Mouse (Mus musculus) gastrocnemius, postnatal 4 days (tissue): ENCODE measurements around the gene Meis2. TPM values are rescaled to one million over a fixed set of nuclear protein-coding genes. Genes with fewer than 3 reads are reported as not detected.

Experiments used
- DNase-seq, 2 experiments: peaks; one replicate each; pipeline ENCODE4 v3.0.0; 2021 to 2022; ENCODE audit warnings: low spot score in 2 of 2, mixed read lengths in 2 of 2
- long read RNA-seq, 2 experiments: library from polyadenylated mRNA; stranded (forward); transcript quantifications; one replicate each; pipeline ENCODE4 v2.0.0; 2021
- total RNA-seq, 2 experiments: library from RNA; stranded (reverse); gene quantifications; 2 replicates each; pipeline ENCODE4 v1.2.3; 2021

Gene Meis2
- total RNA-seq, result 1 to 10 TPM; 5.1 to 6.7 TPM
- long read RNA-seq, experiment 1, partial matches to known transcripts, result 1 of 3 reads
- long read RNA-seq, experiment 1, other reads (novel, unspliced or antisense), result 1 of 3 reads
- long read RNA-seq, experiment 2, partial matches to known transcripts, result 1 of 3 reads
- long read RNA-seq, experiment 2, other reads (novel, unspliced or antisense), result 1 of 3 reads

DNA sequence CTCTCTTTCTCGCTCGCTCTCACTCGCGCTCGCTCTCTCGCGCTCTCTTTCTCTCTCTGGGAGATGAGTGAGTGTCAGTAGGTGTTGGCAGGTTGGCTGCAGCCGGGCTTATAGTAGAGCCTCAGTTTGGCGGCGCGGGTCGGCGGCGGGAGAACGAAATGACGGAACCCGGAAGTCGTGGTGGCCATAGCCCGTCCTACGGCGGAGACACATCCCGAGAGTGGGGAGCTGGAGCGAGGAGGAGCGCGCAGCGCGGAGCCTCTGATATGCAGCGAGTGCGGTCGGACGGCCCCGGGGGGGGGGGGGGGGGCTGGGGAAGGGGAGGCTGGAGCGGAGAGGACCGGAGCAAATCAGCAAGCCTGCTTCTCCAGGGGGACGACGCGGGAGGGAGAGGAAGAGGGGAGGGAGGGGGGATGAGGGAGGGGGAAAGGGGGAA lies at the start of gene Meis2:
Gene Meis2, minus strand, starts transcription at position 270 of the 436 bp plus-strand sequence.
- peak in 1 of 2 experiments; percentile 72 for DNase-seq

- DNase-seq, result no peak
Observed at GRCm38 (mm10) chr2:116106194-116106593, 40.6 kb upstream of the Meis2 start.

- DNase-seq, result no peak
Observed at GRCm38 (mm10) chr2:116105179-116105578, 39.5 kb upstream of the Meis2 start.

DNA sequence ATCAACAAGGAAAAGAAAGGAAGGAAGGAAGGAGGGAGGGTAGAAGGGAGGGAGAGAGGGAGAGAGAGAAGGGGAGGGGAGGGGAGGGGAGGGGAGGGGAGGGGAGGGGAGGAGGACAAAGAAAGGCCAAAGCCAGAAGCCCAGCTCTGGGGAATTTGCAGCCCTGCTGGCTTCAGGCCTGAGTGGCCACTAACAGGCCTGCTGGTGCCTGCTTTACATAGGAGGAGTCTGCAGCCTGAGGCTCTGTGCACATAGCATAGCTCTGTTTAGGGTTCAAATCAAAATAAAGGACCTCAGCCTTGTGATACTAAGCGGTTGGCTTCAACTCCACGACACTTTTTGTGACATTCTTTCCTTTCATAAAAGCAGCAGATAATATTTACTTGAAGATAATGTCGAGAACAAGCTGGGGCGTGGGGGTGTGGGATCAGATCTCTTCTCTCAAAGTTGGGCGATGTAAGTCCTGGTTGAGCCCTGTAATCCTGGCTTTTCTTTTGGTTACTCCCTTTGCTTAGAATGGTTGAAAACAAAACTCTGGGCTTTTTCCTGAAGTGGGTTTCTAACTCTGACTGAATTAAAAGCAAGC lies 37.9 kb upstream of the Meis2 start:
- no peak for DNase-seq

GRCm38 (mm10) chr2:116101221-116101620 lies 35.6 kb upstream of the Meis2 start:
- peak in 1 of 2 experiments; percentile 30 for DNase-seq

DNA sequence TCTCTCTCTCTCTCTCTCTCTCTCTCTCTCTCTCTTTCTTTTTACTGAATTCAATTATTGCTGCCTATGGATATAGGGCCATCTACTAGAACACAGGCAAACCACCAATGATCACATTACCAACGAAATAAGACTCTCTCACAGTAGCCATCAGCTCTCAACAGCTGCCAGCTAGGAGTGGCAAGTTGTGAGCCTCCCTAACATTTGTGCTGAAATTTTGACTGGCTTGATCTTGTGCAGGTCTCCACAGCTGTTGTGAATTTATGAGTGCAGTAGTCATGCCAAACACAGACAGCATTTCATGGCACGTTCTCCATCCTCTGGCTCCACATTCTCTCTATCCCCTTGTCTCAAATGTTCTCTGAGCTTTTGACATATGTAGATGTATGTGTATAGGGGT lies 15.3 kb upstream of the Meis2 start:
- DNase-seq, result no peak

DNA sequence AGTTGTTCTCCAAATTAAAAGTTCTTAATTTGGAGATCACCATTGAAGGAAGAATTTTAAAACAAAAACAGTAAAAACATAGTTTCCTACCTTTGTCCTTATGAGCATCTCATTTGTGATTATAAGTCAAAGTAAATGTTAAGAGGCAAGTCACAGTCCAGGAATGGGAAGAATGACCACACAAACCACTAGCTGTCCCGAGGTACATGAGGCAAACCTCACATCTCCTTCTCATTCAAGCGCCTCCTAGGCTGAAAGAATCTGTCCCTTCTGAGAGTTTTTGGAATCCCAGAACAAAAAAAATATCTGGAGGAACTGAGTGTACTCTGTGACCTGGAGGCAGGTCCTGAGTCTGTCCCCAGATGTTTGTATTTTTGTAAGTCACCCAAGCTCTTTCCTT lies 13.2 kb upstream of the Meis2 start:
- no peak for DNase-seq

GRCm38 (mm10) chr2:116077716-116078115 lies 12.1 kb upstream of the Meis2 start:
- DNase-seq, result no peak

- DNase-seq, result no peak
Observed at GRCm38 (mm10) chr2:116076752-116077480, 11.3 kb upstream of the Meis2 start.

- DNase-seq, result peak in 1 of 2 experiments; percentile 29
Observed at GRCm38 (mm10) chr2:116075902-116076301, 10.3 kb upstream of the Meis2 start.

GRCm38 (mm10) chr2:116075477-116075876 lies 9.8 kb upstream of the Meis2 start:
- peak in 1 of 2 experiments; percentile 18 for DNase-seq

- no peak for DNase-seq
Observed at GRCm38 (mm10) chr2:116074726-116075440, 9.2 kb upstream of the Meis2 start.

- DNase-seq, result no peak
Observed at GRCm38 (mm10) chr2:116074061-116074460, 8.4 kb upstream of the Meis2 start.

DNA sequence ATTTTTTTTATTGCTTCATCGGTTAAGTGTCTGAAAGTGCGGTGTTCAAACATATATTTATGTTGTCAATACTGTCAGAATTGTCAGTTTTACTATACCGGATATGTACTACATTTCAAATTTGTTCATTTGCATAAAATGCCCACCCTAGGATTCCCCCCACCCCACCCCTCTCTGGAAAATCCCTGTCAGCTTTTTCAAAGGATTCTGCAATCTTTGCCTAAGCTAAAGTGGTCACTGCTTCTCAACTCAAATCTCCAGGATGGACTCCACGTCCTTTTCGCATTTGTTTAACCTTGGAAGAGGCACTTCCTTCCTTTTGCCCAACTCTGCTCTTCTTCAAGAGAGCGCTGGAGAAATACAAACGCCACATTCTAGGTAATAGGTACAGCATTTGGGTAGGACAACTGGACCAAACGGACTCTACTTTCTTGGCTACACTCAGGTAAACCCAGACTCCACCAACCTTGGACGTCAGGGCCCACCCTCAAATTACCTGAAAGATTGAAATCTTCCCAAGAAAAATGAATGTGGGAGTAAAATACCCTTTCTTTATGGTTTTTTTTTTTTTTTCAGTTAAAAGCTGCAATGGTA lies 7.8 kb upstream of the Meis2 start:
- DNase-seq, result no peak

- DNase-seq, result no peak
Observed at GRCm38 (mm10) chr2:116072706-116073105, 7.1 kb upstream of the Meis2 start.

- DNase-seq, result no peak
Observed at GRCm38 (mm10) chr2:116072321-116072640, 6.6 kb upstream of the Meis2 start.

- DNase-seq, result peak in 1 of 2 experiments; percentile 60
Observed at GRCm38 (mm10) chr2:116071571-116072320, 6.1 kb upstream of the Meis2 start.

DNA sequence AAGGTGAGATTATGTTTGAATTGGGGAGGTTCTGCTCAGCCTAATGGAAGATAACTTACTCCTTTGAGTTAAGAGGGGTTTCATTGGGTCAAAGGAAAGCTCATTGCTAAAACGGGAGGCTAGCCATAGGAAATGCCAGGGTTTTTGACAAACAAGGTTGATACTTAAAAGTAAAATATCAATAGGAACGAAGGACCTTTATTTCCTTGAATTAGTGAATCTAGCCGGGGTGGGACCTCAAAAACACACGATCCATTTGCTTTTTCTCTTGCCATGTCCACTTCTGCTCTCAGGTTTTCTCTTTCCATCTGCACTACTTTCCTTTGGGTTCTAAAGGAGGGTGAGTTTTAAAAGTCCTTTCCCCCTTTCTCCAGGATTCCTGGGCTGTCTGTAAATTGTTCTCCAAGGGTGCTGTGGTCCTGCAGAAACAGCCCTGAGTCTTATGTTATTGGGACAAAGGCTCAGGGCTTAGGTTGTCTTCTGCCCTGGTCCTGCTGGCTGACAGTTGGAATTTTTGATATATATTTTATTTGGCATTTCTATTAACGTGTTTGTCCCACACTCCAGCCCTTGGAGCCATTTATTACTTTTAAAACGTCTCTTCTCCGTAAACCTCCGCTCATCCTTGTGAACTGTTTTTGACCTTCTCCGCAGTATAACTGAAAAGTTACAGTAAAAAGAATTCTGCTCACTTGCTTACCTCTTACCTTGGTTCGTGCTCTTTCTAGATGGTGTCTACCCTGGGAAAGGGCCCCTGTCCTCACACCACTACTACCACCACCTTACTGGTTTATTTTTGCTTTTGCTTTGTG lies 5.2 kb upstream of the Meis2 start:
- DNase-seq, result no peak

GRCm38 (mm10) chr2:116069451-116070225 lies 4.0 kb upstream of the Meis2 start:
- DNase-seq, result no peak
